Mouse (Mus musculus): ENCODE measurements at regions not wholly inside any gene's neighbourhood (a gene's known extent, or its start where the extent isn't known, plus 50 kb on each side); places are given as distances from the start of the nearest gene placed in this dataset.

- DNase-seq (ENCODE audit: low read depth, low spot score): no peak
These were observed 656.3 kb downstream of the Slc22a22 start for GRCm38 (mm10) chr15:56820977-56821579.

- no peak for DNase-seq (ENCODE audit: low read depth, low spot score)
These were observed 657.0 kb downstream of the Slc22a22 start for GRCm38 (mm10) chr15:56820256-56820976.

DNA sequence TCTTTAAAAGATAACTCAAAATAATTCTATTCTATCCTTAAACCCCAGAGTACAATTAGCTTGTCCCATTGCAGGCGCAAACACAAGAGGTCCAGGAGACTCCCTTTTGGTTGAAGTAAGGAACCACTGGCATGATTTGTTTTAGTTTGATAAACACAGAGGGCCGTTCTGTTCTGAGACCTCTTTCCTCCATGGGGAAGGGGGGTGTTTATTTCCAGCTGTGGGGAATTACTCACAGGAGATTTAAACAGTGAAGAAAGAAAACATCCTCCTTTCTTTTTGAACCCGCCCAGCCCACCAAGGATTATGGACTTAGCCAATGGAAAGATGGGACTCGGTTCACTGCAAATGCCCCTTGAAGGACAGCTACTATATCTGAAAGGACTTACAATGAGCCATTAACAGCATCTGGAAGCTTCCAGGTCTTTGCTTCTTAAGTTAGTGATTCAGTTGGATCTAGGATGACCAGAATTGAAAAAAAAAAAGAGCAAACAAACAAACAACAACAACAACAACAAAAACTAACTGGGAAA lies 659.2 kb downstream of the Slc22a22 start:
- DNase-seq (ENCODE audit: low read depth, low spot score): no peak

DNA sequence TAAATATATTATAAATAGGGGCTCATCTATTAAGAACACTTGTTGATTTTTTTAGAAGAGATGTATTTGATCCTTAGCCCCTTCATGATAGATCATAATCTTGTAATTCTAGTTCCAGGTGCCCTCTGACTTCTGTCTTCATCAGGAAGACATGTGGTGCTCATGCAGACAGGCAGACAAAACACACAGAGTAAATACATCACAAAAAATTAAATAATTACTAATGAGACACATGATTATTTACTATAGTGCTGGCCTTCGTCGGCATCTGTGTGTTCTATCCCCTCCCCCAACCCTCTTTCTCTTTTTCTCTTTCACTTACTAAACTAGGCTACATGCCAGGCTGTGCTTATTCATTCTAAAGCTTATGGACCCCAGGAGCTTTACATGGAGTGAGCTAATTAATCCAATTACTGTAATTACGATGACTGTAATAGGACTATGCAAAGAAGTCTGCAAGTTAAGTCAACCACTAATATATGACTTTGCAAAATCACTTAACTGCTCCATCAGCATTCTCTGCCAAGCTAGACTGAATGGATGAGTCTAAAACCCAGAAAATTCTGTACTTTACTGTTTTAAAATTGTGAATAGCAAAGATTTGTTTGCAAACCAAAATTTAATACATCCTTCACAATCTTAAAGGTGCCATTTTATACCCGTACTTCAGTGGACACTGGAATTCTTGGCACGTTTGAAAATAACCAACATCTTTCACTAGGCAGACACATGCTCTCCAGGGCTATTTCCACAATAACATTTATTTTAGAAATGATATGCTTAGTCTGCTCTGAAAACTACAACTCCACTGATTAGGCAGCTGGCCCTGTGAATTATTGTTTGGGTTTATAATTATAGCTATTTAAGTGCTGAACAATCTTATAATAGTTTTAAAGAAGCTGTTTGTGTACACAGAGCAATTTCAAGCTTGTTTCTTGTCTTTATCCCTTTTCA lies 659.9 kb downstream of the Slc22a22 start:
- DNase-seq (ENCODE audit: low read depth, low spot score): no peak

GRCm38 (mm10) chr15:56813876-56814275 lies 663.5 kb downstream of the Slc22a22 start:
- DNase-seq (ENCODE audit: low read depth, low spot score): no peak

DNA sequence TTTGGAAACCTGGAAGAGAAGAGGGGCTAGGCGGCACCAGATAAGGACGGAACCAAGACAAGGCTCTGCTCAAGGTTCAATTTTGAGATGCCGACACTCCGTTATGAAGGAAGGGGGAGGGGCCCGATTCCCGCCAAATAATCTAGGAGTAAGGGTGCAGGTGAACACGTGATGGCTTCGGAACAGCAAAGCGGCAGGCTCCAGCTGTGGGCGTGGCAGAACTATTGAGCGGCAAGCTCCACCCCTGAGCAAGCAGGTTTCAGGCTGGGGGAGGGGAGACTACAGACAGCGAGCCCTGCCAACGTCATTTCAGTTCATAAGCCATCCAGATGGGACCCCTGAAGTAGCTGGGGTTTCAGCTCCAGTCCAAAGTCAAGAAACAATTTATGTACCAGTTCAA lies 667.3 kb downstream of the Slc22a22 start:
- no peak for DNase-seq (ENCODE audit: low read depth, low spot score)

DNA sequence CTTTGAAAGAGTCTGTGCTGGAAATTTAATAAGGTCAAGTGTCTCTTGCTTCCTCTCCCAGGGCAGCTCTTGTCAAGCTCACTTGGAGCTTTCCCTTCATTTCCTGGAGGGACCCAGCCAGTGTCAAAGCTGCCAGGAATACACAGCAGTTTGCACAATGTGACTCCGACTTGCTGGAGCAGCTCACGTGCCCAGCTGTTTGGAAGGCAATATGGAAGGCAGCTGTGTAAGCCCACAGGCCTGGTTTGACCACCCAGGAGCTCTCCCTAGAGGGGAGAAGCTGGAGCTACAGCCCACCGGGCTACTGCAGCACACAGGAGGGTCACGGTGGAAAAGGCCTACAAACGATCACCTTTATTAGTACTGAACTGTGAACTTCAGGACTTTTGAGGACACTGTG lies 669.8 kb downstream of the Slc22a22 start:
- no peak for DNase-seq (ENCODE audit: low read depth, low spot score)

DNA sequence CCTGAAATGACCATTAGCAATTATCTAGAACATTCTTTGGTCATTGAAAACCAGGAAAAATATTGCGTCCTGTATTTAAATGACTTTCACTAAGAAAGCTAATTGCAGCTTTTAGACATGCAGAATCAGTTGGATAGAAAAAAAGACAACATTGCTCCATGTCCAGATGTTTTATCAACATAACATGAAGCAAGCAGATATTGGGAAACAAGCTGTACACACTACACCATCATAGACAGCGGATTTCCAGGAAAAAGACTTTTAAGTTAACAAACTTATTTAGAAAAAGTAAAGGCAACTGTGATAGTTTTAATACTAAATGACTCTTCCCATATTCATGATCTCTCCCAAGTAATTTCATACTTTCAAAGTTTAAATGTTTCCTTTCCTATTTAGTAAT lies 675.5 kb downstream of the Slc22a22 start:
- DNase-seq (ENCODE audit: low read depth, low spot score): no peak

- no peak for DNase-seq (ENCODE audit: low read depth, low spot score)
These were observed 702.0 kb downstream of the Slc22a22 start for GRCm38 (mm10) chr15:56775431-56775830.

DNA sequence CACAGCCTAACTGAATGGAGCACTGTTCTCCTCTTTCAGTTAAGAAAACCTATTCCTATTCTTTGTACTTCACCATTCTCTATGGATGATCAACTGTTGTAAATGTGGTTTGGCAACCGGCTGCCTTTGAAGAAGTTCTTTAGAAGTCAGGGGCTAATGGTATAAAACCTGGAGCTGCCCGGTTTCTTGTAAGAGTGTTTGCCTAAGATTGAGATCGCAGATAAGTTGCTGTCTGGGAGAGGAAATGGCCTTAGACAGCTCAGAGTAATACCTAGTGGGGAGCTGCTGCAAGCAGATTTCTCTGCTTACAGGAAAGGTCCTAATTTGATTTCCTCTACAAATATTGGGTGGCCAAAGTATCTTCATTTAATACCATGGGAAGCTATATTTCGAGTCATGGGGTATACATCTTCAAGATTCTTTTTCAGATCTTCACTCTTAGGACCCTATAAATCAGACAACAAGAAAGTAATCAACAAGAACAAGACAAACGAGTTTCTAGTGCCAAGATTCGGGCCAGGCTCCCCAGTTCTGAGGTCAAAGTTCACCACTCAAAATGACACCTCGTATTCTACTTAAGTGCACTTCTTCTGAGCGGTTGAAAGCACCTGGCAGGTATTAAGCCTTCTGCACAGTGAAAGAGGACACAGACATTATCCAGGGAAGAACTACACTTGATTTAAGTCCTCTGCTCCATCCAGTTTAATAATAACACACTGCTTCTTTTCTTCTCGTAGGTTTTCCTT lies 702.6 kb downstream of the Slc22a22 start:
- no peak for DNase-seq (ENCODE audit: low read depth, low spot score)

- DNase-seq (ENCODE audit: low read depth, low spot score): no peak
These were observed 711.1 kb downstream of the Slc22a22 start for GRCm38 (mm10) chr15:56766356-56766755.

DNA sequence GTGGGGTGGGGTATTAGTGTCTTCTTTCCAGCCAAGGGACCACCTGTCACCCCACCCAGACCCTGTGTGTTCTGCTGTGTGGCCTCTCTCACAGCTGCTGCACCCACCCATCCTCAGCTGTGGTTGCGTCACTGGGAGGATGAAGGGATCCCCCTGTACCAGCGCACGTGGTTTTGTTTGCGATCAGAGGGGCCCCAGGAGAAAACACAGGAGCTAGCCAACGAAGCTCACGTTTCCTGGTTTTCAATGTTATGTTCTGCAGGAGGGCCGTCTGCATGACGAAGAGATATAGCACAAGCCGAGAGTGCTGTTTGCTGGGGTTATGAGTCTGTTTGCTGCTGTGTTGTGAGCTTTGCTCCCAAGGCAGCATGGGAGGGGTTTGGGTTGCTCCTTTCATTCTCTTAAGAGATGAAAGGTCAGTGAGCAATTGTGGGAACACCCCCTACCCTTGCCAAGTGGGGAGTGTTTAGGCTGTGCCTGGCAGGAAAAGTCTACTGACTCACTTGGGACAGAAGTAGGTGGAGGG lies 712.4 kb downstream of the Slc22a22 start:
- DNase-seq (ENCODE audit: low read depth, low spot score): no peak

DNA sequence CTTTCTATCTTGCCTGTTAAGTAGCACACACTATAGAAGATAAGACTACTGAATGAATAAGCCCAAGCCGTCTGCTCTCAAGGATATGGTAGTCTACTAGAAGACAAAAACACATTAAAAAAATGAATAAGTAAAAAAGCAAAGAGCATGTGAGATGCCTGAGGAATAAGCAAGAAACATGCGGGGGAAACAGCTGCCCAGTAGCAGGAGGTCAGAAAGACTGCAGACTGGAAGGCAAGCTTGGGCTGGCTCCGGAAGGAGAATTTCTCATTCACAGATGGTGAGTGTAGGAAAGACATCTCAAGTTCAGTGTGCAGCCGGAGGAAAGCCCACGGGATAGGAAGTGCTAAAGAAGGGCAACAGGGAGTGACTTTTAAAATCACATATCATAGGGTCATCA lies 713.4 kb downstream of the Slc22a22 start:
- no peak for DNase-seq (ENCODE audit: low read depth, low spot score)

DNA sequence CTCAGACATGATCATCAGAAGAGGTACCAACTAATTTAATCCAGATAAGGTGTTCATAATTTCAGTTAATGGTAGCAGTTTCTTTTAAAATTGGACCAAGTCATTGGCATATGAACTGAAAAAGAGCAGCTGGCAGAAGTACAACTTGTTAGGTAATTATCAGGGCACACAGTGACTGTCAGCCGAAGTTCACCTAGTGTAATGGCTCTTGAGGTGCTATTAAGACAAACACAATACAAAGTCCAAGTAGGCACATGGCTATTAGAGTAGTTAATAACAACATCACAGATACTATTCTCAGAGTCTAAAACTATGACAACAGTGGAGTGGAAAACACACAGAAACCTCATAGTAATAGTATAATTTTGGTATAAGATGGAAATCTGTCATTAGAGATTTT lies 730.7 kb downstream of the Slc22a22 start:
- DNase-seq (ENCODE audit: low read depth, low spot score): no peak

DNA sequence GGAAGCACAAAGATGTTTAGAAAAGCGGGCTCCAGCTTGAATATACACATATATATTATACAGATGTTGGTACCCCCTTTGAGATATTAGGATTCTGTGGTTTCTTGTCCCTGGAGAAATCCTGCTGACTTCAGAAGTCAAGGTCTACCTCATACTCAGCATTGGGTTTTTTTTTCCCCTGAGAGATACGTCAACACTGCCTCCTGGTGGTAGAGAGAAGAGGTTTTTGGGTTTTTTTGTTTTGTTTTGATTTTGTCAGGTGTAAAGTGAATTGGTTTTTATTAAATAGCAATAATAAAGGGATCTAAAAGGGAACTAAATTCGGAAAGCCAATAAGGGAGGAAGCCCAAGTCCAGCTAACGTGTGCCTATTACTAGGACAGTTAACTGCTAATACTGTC lies 732.5 kb downstream of the Slc22a22 start:
- no peak for DNase-seq (ENCODE audit: low read depth, low spot score)
